Mouse (Mus musculus): Measurements from ENCODE around the gene Slc7a7. TPM values are rescaled to one million over a fixed set of nuclear protein-coding genes. Genes with fewer than 3 reads are reported as not detected.

The Slc7a7 gene
- total and polyA plus RNA-seq, 3 experiments: 4.6 to 22.0 (median 5.1) TPM

- 0 out of 2 replicates have a peak, but pooled peaks cover 2% of the 10 kb centered on the region for H3K36me3 ChIP-seq (ENCODE audit: control insufficient read depth, insufficient read depth, low read length)
Measured at GRCm38 (mm10) chr14:54372923-54373322, 44.7 kb downstream of the Slc7a7 start.

DNA sequence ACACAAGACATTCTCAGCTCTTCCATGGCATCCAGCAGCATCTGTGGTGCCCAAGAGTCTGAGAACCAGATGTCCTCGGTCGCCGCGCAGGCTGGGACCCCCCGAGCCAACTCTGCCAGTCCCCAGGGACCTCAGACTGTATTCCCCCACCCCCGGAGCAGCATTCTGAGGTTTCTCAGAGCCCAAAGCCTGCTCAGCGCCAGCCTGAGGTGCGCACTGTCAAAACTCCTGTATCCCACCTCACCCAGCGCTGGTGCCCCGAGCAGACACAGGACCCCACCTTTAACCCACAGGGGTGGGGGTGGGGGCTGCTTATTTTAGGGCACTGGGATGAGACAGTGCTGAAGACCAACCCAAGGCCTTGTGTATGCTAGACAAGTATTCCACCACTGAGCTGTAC is 46.1 kb downstream of the Slc7a7 start:
- no peak overlapping the region for H3K9ac ChIP-seq (ENCODE audit: low read depth, low read length)
- TF ChIP-seq EP300 (IDR thresholded peaks at IDR 0.05; ENCODE audit: insufficient read depth, low read depth, low read length) (no peak), CTCF (IDR thresholded peaks at IDR 0.05) (no peak), POLR2A (IDR thresholded peaks at IDR 0.05; ENCODE audit: insufficient read depth, low read depth, low read length) (no peak)
- DNase-seq: no peak
- WGBS: 97% methylated on average over 10 of the region's 10 CpGs
- H3K27me3 ChIP-seq (ENCODE audit: control insufficient read depth, insufficient read depth, low read length): no peaks in the 10 kb centered on the region
- H3K79me2 ChIP-seq (replicated peaks; ENCODE audit: control insufficient read depth, insufficient read depth, low read length): no peaks in the 10 kb centered on the region
- H3K4me3 ChIP-seq: no peak overlapping the region
- intact Hi-C loops (cut with DNase I): no loop called here
- no peaks in the 10 kb centered on the region for H3K4me1 ChIP-seq (ENCODE audit: control insufficient read depth, insufficient read depth, low read length)
- H3K36me3 ChIP-seq (ENCODE audit: control insufficient read depth, insufficient read depth, low read length): 0 out of 2 replicates have a peak, but pooled peaks cover 2% of the 10 kb centered on the region
- no peak overlapping the region for H3K27ac ChIP-seq

More at GRCm38 (mm10) chr14:54372923-54373322, 44.7 kb downstream of the Slc7a7 start:
- intact Hi-C loops (cut with DNase I): no loop called here
- TF ChIP-seq CTCF (IDR thresholded peaks at IDR 0.05): no peak
- no peak for TF ChIP-seq POLR2A (IDR thresholded peaks at IDR 0.05; ENCODE audit: insufficient read depth, low read depth, low read length)
- TF ChIP-seq EP300 (IDR thresholded peaks at IDR 0.05; ENCODE audit: insufficient read depth, low read depth, low read length): no peak
- H3K27me3 ChIP-seq (ENCODE audit: control insufficient read depth, insufficient read depth, low read length): no peaks in the 10 kb centered on the region
- DNase-seq: no peak
- H3K9ac ChIP-seq (ENCODE audit: low read depth, low read length): no peak overlapping the region
- no peak overlapping the region for H3K27ac ChIP-seq
- no peaks in the 10 kb centered on the region for H3K4me1 ChIP-seq (ENCODE audit: control insufficient read depth, insufficient read depth, low read length)
- no peak overlapping the region for H3K4me3 ChIP-seq
- H3K79me2 ChIP-seq (replicated peaks; ENCODE audit: control insufficient read depth, insufficient read depth, low read length): no peaks in the 10 kb centered on the region
- WGBS: 90% methylated on average over 9 of the region's 9 CpGs

DNA sequence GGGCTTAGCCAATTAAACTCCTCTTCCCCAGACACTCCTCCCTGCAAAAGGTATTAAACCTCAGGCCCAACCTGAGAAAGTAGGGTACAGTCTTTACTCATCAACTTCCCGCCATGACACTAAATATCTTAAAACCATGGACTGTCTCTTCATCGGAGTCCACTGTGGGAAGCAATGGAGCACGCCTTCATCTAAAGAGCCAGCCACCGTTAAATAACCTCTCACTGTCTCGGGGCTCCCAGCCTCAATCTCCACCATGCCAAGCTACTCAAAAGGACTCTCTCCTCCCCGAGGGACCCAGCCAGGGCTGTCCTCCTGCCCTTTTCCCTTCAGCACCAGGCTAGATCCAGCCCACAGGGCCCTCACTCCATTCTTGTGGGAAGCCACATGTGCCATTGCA is 47.0 kb downstream of the Slc7a7 start:
- intact Hi-C loops (cut with DNase I): no loop called here
- H3K4me1 ChIP-seq (ENCODE audit: control insufficient read depth, insufficient read depth, low read length): no peaks in the 10 kb centered on the region
- TF ChIP-seq CTCF (IDR thresholded peaks at IDR 0.05): no peak
- TF ChIP-seq EP300 (IDR thresholded peaks at IDR 0.05; ENCODE audit: insufficient read depth, low read depth, low read length): no peak
- no peak for TF ChIP-seq POLR2A (IDR thresholded peaks at IDR 0.05; ENCODE audit: insufficient read depth, low read depth, low read length)
- H3K9ac ChIP-seq (ENCODE audit: low read depth, low read length): no peak overlapping the region
- H3K27ac ChIP-seq: no peak overlapping the region
- H3K36me3 ChIP-seq (ENCODE audit: control insufficient read depth, insufficient read depth, low read length): 0 out of 2 replicates have a peak, but pooled peaks cover 2% of the 10 kb centered on the region
- no peaks in the 10 kb centered on the region for H3K27me3 ChIP-seq (ENCODE audit: control insufficient read depth, insufficient read depth, low read length)
- no peak for DNase-seq
- 95% methylated on average over 6 of the region's 6 CpGs for WGBS
- no peaks in the 10 kb centered on the region for H3K79me2 ChIP-seq (replicated peaks; ENCODE audit: control insufficient read depth, insufficient read depth, low read length)
- no peak overlapping the region for H3K4me3 ChIP-seq

- Histone ChIP-seq H3K36me3 (ENCODE audit: control insufficient read depth, insufficient read depth, low read length) (0 out of 2 replicates have a peak, but pooled peaks cover 2% of the 10 kb centered on the region), H3K4me3 (no peak overlapping the region), H3K27ac (no peak overlapping the region), H3K9ac (ENCODE audit: low read depth, low read length) (no peak overlapping the region), H3K79me2 (replicated peaks; ENCODE audit: control insufficient read depth, insufficient read depth, low read length) (no peaks in the 10 kb centered on the region), H3K4me1 (ENCODE audit: control insufficient read depth, insufficient read depth, low read length) (no peaks in the 10 kb centered on the region), H3K27me3 (ENCODE audit: control insufficient read depth, insufficient read depth, low read length) (no peaks in the 10 kb centered on the region)
- 87% methylated on average over 3 of the region's 3 CpGs for WGBS
- intact Hi-C loops (cut with DNase I): no loop called here
- no peak for TF ChIP-seq EP300 (IDR thresholded peaks at IDR 0.05; ENCODE audit: insufficient read depth, low read depth, low read length)
- TF ChIP-seq CTCF (IDR thresholded peaks at IDR 0.05): no peak
- TF ChIP-seq POLR2A (IDR thresholded peaks at IDR 0.05; ENCODE audit: insufficient read depth, low read depth, low read length): no peak
- DNase-seq: no peak
Measured at GRCm38 (mm10) chr14:54369372-54369771, 48.2 kb downstream of the Slc7a7 start.

- DNase-seq: no peak
- Histone ChIP-seq H3K9ac (ENCODE audit: low read depth, low read length) (no peak overlapping the region), H3K27ac (no peak overlapping the region), H3K4me3 (no peak overlapping the region), H3K36me3 (ENCODE audit: control insufficient read depth, insufficient read depth, low read length) (peaks cover 5% of the 10 kb centered on the region; the same call in 1 of the 2 replicates), H3K27me3 (ENCODE audit: control insufficient read depth, insufficient read depth, low read length) (no peaks in the 10 kb centered on the region), H3K79me2 (replicated peaks; ENCODE audit: control insufficient read depth, insufficient read depth, low read length) (no peaks in the 10 kb centered on the region), H3K4me1 (ENCODE audit: control insufficient read depth, insufficient read depth, low read length) (no peaks in the 10 kb centered on the region; the same call in 1 of the 2 replicates)
- WGBS: 71% methylated on average over 18 of the region's 18 CpGs
- no peak for TF ChIP-seq CTCF (IDR thresholded peaks at IDR 0.05)
- TF ChIP-seq POLR2A (IDR thresholded peaks at IDR 0.05; ENCODE audit: insufficient read depth, low read depth, low read length): no peak
- TF ChIP-seq EP300 (IDR thresholded peaks at IDR 0.05; ENCODE audit: insufficient read depth, low read depth, low read length): no peak
- intact Hi-C loops (cut with DNase I): no loop called here
Measured at GRCm38 (mm10) chr14:54367429-54368060, 50.0 kb downstream of the Slc7a7 start.

GRCm38 (mm10) chr14:54366581-54366980 is 51.0 kb downstream of the Slc7a7 start:
- Histone ChIP-seq H3K79me2 (replicated peaks; ENCODE audit: control insufficient read depth, insufficient read depth, low read length) (no peaks in the 10 kb centered on the region), H3K36me3 (ENCODE audit: control insufficient read depth, insufficient read depth, low read length) (peaks cover 8% of the 10 kb centered on the region; the same call in 1 of the 2 replicates), H3K27me3 (ENCODE audit: control insufficient read depth, insufficient read depth, low read length) (no peaks in the 10 kb centered on the region), H3K4me3 (no peak overlapping the region), H3K4me1 (ENCODE audit: control insufficient read depth, insufficient read depth, low read length) (peaks cover 3% of the 10 kb centered on the region), H3K27ac (no peak overlapping the region), H3K9ac (ENCODE audit: low read depth, low read length) (no peak overlapping the region)
- no peak for DNase-seq
- 60% methylated on average over 10 of the region's 10 CpGs for WGBS
- TF ChIP-seq EP300 (IDR thresholded peaks at IDR 0.05; ENCODE audit: insufficient read depth, low read depth, low read length) (no peak), CTCF (IDR thresholded peaks at IDR 0.05) (no peak), POLR2A (IDR thresholded peaks at IDR 0.05; ENCODE audit: insufficient read depth, low read depth, low read length) (no peak)
- intact Hi-C loops (cut with DNase I): no loop called here

All from heart, adult 2 months (tissue).